Mouse (Mus musculus) embryonic facial prominence, embryonic 12.5 days (tissue): ENCODE results near the gene Frmd8. TPM values are rescaled to one million over a fixed set of nuclear protein-coding genes. Genes with fewer than 3 reads are reported as not detected.

Source experiments
- ATAC-seq: fragments of 200-750 bp; cut with Nextera tagmentation; 2 replicates; pipeline ENCODE4 v1.8.0; 2017; ENCODE audit not compliant: insufficient number of reproducible peaks, insufficient read depth, low FRiP score, low TSS enrichment
- H3K27ac ChIP-seq: fragments of 300-500 bp; sonication (generic); 2 replicates; pipeline ENCODE4 v1.5.1; 2016; ENCODE audit warnings: mild to moderate bottlenecking
- H3K27me3 ChIP-seq: fragments of 300-500 bp; sonication (generic); 2 replicates; pipeline ENCODE4 v1.6.1; 2016; ENCODE audit warnings: mild to moderate bottlenecking, moderate library complexity
- H3K36me3 ChIP-seq: fragments of 300-500 bp; sonication (generic); 2 replicates; pipeline ENCODE4 v1.6.1; 2016; ENCODE audit warnings: mild to moderate bottlenecking
- H3K4me1 ChIP-seq: fragments of 300-500 bp; sonication (generic); 2 replicates; pipeline ENCODE4 v1.6.1; 2016
- H3K4me2 ChIP-seq: fragments of 300-500 bp; sonication (generic); replicated peaks from 2 replicates; pipeline ENCODE4 v1.6.1; 2016; ENCODE audit warnings: mild to moderate bottlenecking, moderate library complexity
- H3K4me3 ChIP-seq: fragments of 300-500 bp; sonication (generic); 2 replicates; pipeline ENCODE4 v1.5.1; 2016; ENCODE audit warnings: mild to moderate bottlenecking
- H3K9ac ChIP-seq: fragments of 300-500 bp; sonication (generic); 2 replicates; pipeline ENCODE4 v1.6.1; 2016; ENCODE audit warnings: mild to moderate bottlenecking, moderate library complexity
- H3K9me3 ChIP-seq: fragments of 300-500 bp; sonication (generic); 2 replicates; pipeline ENCODE4 v1.6.1; 2016; ENCODE audit warnings: mild to moderate bottlenecking, moderate library complexity
- WGBS: fragments of 180-500 bp; shearing (Covaris S2); methylation state at CpG from one replicate; pipeline ENCODE4 v1.1.7; 2016; 5-methylcytosine and 5-hydroxymethylcytosine counted together
- polyA plus RNA-seq: library from polyadenylated mRNA; unstranded; fragments of >200 nt; fragmentation: Nextera tagmentation; extraction: Ambion mirVana; gene quantifications from 2 replicates; pipeline ENCODE4 v1.2.1, GENCODE M21; 2016

Gene Frmd8
- 35.3 and 41.4 TPM in 2 replicates for polyA plus RNA-seq

GRCm38 (mm10) chr19:5874969-5875480, at the start of gene Frmd8:
Frmd8 (minus strand) TSS chr19:5875274.
- H3K27ac ChIP-seq = no peak within 1 kb of the TSS
- H3K9ac ChIP-seq = peak within 1 kb of the TSS; percentile 60
- peaks cover 26% of the 10 kb centered on the region for H3K4me1 ChIP-seq
- no peaks in the 10 kb centered on the region for H3K9me3 ChIP-seq
- H3K4me3 ChIP-seq = peak within 1 kb of the TSS; percentile 52
- H3K36me3 ChIP-seq = peaks cover 7% of the 10 kb centered on the region
- peak; percentile 79 for ATAC-seq
- H3K4me2 ChIP-seq = peak within 1 kb of the TSS; percentile 88
- WGBS = under 1% methylated on average over 37 of the region's 37 CpGs
- no peaks in the 10 kb centered on the region for H3K27me3 ChIP-seq

DNA sequence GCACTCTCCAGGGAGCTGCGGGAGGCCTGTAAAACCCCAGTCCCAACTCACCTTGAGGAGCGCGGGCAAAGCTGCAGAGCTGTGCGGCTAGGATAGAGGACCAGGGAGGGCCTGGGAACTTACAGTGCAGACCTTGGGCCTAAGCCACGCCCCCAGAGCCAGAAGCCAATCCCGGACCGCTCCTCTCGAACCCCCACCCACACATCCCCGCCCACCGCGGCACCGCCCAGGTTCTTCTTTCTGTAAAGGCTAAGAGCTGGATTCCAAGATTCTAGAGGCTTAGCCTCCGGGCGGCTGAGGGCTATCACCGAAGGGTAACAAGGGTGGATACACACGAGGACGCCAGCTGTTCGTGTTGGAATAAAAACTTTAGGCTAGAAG, 49.6 kb upstream of the Frmd8 start, which contains the start of gene Cdc42ep2:
Gene Cdc42ep2, minus strand, starts transcription at position 104 of the 381 bp plus-strand sequence.
- H3K9ac ChIP-seq = peak within 1 kb of the TSS; percentile 49
- under 1% methylated on average over 18 of the region's 18 CpGs for WGBS
- H3K4me1 ChIP-seq = peaks cover 14% of the 10 kb centered on the region; the same call in 1 of the 2 replicates
- peak within 1 kb of the TSS; percentile 51; the same call in 1 of the 2 replicates for H3K27ac ChIP-seq
- H3K27me3 ChIP-seq = 0 out of 2 replicates have a peak, but pooled peaks cover 10% of the 10 kb centered on the region
- peak; percentile 93 for ATAC-seq
- peak within 1 kb of the TSS; percentile 47 for H3K4me3 ChIP-seq
- no peaks in the 10 kb centered on the region for H3K36me3 ChIP-seq
- peak within 1 kb of the TSS; percentile 99 for H3K4me2 ChIP-seq
- no peaks in the 10 kb centered on the region for H3K9me3 ChIP-seq

GRCm38 (mm10) chr19:5923990-5924712, 49.1 kb upstream of the Frmd8 start:
- peak overlapping the region; percentile 51; the same call in 1 of the 2 replicates for H3K27ac ChIP-seq

GRCm38 (mm10) chr19:5922963-5923362, 47.9 kb upstream of the Frmd8 start:
- Histone ChIP-seq H3K9me3 (no peaks in the 10 kb centered on the region), H3K4me2 (no peak overlapping the region), H3K4me3 (no peak overlapping the region), H3K4me1 (0 out of 2 replicates have a peak, but pooled peaks cover 7% of the 10 kb centered on the region), H3K9ac (no peak overlapping the region), H3K27ac (no peak overlapping the region), H3K27me3 (0 out of 2 replicates have a peak, but pooled peaks cover 10% of the 10 kb centered on the region), H3K36me3 (no peaks in the 10 kb centered on the region)
- no peak for ATAC-seq
- WGBS = 95% methylated on average over 3 of the region's 3 CpGs

More at GRCm38 (mm10) chr19:5923990-5924712, 49.1 kb upstream of the Frmd8 start:
- Histone ChIP-seq H3K9ac (peak overlapping the region; percentile 49), H3K27me3 (0 out of 2 replicates have a peak, but pooled peaks cover 10% of the 10 kb centered on the region), H3K9me3 (no peaks in the 10 kb centered on the region), H3K4me2 (peak overlapping the region; percentile 99), H3K4me1 (peaks cover 14% of the 10 kb centered on the region; the same call in 1 of the 2 replicates), H3K36me3 (no peaks in the 10 kb centered on the region), H3K4me3 (peak overlapping the region; percentile 47)
- ATAC-seq = peak; percentile 78
- WGBS = under 1% methylated on average over 38 of the region's 38 CpGs

- no peak overlapping the region for H3K4me3 ChIP-seq
- H3K4me2 ChIP-seq = no peak overlapping the region
- no peak overlapping the region for H3K9ac ChIP-seq
These were observed 47.3 kb upstream of the Frmd8 start for GRCm38 (mm10) chr19:5922119-5922942.

DNA sequence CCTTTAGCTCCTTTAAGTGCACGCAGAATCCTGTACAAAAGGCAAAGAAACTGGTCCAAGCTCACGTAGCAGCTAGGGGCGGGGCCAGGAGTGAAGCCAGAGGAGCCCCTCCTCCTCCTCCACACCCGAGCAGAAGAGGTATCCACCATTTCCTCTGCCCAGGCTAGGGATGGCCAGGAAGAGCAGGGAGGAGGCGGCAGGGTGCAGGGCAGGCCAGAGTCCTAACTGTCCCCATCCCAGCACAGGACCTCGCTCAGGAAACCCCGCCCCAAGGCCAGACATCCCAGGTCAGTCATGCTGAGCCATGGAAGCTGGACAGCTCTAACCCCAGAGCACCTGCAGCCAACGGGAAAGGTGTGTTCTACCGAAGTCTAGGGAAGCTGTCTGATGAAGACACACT, 46.6 kb upstream of the Frmd8 start:
- Histone ChIP-seq H3K4me2 (peak overlapping the region; percentile 24; the same call in 1 of the 2 replicates), H3K4me3 (no peak overlapping the region), H3K4me1 (0 out of 2 replicates have a peak, but pooled peaks cover 7% of the 10 kb centered on the region), H3K9me3 (no peaks in the 10 kb centered on the region), H3K36me3 (no peaks in the 10 kb centered on the region), H3K9ac (no peak overlapping the region; the same call in 1 of the 2 replicates), H3K27ac (no peak overlapping the region), H3K27me3 (0 out of 2 replicates have a peak, but pooled peaks cover 10% of the 10 kb centered on the region)
- 16% methylated on average over 9 of the region's 9 CpGs for WGBS
- no peak for ATAC-seq

More at GRCm38 (mm10) chr19:5922119-5922942, 47.3 kb upstream of the Frmd8 start:
- Histone ChIP-seq H3K36me3 (no peaks in the 10 kb centered on the region), H3K27me3 (0 out of 2 replicates have a peak, but pooled peaks cover 10% of the 10 kb centered on the region), H3K27ac (no peak overlapping the region), H3K9me3 (no peaks in the 10 kb centered on the region), H3K4me1 (0 out of 2 replicates have a peak, but pooled peaks cover 7% of the 10 kb centered on the region)
- no peak for ATAC-seq
- 78% methylated on average over 15 of the region's 15 CpGs for WGBS

GRCm38 (mm10) chr19:5913007-5913719, 38.1 kb upstream of the Frmd8 start, which contains the start of gene Dpf2:
Dpf2 (minus strand) TSS chr19:5913010.
- Histone ChIP-seq H3K27ac (peak within 1 kb of the TSS; percentile 91), H3K9ac (peak within 1 kb of the TSS; percentile 98), H3K9me3 (no peaks in the 10 kb centered on the region), H3K4me2 (peak within 1 kb of the TSS; percentile 72), H3K4me3 (peak within 1 kb of the TSS; percentile 97), H3K27me3 (no peaks in the 10 kb centered on the region), H3K4me1 (peaks cover 18% of the 10 kb centered on the region), H3K36me3 (no peaks in the 10 kb centered on the region; the same call in 1 of the 2 replicates)
- WGBS = 26% methylated on average over 11 of the region's 13 CpGs
- no peak for ATAC-seq

DNA sequence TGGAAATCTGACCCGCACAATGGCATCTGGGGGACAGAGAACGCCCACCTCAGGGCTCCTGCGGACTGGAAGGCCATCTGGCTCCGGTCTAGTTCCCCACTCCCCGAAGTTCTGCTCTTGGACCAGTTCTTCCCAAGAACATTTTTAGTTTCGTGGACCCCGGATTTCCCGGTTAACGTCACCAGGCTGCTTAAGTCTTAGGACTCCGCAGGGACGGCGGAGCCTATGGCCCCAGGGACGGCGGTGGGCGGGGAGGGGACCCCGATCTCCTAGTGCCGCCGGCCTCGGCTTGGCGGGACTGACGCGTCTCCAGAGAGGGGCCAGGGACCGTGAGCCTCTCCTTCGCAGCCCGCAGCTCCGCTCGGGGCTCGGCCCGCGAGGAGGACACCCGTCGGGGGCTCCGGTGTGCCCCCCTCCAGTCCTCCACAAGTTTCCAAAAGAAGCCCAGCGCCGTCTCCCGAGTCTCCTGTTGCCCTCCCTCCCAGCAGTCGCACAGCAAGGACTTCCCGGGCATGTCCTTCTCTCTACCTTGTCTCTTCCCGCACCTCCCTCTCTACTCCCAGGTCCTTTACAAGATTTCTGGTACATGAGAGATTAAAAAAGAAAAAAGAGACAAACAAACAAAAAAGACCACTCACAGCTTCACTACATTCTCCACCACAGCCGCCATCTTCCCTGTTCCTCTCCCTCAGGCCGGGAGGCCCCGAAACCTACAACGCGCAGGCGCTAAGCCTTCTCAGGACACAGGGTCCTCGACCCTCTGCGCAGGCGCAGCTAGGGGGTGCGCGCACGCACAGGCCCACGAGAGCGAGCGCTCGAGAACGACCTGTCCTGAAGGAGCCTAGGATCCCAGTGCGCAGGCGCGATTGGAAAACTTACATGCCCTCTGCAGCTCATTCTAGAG, 37.3 kb upstream of the Frmd8 start:
- peak overlapping the region; percentile 97 for H3K4me3 ChIP-seq
- under 1% methylated on average over 59 of the region's 59 CpGs for whole genome bisulfite sequencing
- ATAC-seq = peak; percentile 91
- H3K9me3 ChIP-seq = no peaks in the 10 kb centered on the region
- no peaks in the 10 kb centered on the region; the same call in 1 of the 2 replicates for H3K36me3 ChIP-seq
- H3K4me2 ChIP-seq = peak overlapping the region; percentile 72
- peak overlapping the region; percentile 98 for H3K9ac ChIP-seq
- no peaks in the 10 kb centered on the region for H3K27me3 ChIP-seq
- peaks cover 18% of the 10 kb centered on the region for H3K4me1 ChIP-seq
- peak overlapping the region; percentile 91 for H3K27ac ChIP-seq

- Histone ChIP-seq H3K4me1 (peaks cover 18% of the 10 kb centered on the region), H3K4me2 (peak overlapping the region; percentile 72), H3K27ac (peak overlapping the region; percentile 91), H3K4me3 (peak overlapping the region; percentile 97), H3K36me3 (peaks cover 6% of the 10 kb centered on the region), H3K27me3 (no peaks in the 10 kb centered on the region), H3K9me3 (no peaks in the 10 kb centered on the region), H3K9ac (peak overlapping the region; percentile 98)
- 11% methylated on average over 14 of the region's 14 CpGs for WGBS
- no peak for ATAC-seq
These were observed 36.5 kb upstream of the Frmd8 start for GRCm38 (mm10) chr19:5911430-5912102.
